Mouse (Mus musculus) heart, adult 8-10 months (tissue): Measurements from ENCODE around the gene Tmem178b. TPM values are rescaled to one million over a fixed set of nuclear protein-coding genes. Genes with fewer than 3 reads are reported as not detected.

ENCODE experiments used
- DNase-seq: peaks from one replicate; pipeline ENCODE4 v3.0.0; 2022; ENCODE audit warnings: low spot score
- total RNA-seq, 4 experiments: library from RNA; stranded (reverse); gene quantifications; 2 replicates each; pipeline ENCODE4 v1.2.4; 2022

Tmem178b gene
- total RNA-seq, 4 experiments from 2014 or later, result 0.69 to 1.6 (median 1.1) TPM

DNA sequence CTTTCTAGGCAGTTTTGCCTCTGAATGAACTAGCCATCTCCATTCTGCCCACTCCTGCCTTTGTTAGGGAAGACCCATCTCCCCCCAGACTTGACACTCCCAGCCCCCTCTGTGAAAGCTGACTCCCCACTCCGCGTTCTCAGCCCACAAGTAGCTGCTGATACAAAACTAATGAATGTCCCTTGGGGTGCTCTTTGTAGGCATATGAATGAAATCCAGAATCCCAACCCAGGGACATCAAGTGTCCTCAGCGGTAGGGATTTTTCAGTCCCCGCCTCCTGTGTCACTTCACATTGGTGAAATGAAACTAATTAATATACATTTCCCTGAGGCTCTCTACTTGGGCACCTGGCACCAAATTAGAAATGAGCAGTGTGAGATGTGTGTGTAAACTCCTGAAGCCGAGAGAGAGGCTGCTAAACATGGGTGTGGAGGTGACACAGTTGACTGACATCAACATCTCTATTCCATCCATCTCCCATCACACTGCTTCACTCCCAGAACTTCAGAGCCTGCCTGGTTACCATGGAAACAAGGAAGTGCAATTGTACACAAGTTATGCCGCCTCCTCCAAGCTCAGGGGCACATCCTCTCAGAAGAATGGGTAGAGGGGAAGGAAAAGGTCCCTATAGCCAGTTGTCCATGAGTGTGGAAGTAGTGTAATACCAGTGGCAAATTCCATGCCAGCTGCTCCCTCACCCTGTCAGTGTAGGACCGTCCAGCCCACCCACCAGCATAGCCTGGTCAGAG, 142.8 kb downstream of the Tmem178b start:
- no peak for DNase-seq

DNA sequence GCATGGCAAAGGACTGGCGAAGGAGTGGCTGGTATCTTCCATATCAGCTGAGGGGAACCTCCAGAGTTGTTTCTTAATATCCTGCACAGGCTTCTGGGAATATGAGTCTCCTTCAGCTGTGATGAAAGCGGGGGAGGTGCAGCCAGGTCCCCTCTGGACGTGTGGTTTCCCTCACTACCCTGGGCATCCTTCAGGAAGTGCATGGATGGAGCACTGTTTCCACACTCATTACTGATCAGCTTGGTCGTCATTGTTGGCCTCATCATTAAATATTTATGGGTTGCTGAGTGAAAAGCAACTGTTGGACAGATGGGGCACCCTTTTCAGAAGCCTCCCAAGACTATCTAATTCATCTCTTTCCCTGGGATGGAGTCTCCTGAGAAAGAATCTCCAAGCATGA, 146.3 kb downstream of the Tmem178b start:
- DNase-seq, result no peak

DNA sequence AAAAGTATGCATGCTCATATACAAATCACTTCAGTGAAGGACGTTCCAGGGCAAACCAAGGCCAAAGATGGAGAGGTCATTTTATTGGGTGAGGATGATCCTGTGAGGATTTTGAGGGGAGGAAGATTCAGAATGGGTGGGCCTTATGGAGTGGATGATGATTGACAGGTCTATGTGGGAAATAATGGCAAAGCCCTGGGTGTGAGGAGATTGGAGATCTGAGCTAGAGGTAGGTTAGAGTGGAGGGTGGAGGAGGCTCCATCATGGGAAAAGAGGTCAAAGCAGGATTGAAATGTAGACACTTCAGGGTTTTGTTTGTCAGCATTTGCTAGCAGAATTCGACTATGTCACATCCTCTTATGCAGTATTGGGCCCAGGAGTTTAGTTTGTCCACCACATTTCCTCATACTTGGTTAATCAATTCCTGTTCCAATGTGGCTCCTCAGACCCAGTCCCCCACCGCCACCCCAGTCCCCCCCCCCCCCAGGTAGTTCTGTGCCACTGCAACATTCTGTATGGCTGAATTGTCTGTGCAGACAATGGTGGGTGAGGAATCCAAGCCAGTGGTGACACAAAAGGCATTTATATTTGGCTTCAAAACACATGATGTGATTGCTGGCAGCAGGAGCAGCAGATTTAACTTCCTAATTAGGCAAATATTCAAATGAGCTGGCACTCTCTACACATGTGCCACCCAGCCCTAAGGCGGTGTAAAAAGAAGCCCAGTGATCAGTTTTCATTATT, 150.7 kb downstream of the Tmem178b start:
- no peak for DNase-seq

DNA sequence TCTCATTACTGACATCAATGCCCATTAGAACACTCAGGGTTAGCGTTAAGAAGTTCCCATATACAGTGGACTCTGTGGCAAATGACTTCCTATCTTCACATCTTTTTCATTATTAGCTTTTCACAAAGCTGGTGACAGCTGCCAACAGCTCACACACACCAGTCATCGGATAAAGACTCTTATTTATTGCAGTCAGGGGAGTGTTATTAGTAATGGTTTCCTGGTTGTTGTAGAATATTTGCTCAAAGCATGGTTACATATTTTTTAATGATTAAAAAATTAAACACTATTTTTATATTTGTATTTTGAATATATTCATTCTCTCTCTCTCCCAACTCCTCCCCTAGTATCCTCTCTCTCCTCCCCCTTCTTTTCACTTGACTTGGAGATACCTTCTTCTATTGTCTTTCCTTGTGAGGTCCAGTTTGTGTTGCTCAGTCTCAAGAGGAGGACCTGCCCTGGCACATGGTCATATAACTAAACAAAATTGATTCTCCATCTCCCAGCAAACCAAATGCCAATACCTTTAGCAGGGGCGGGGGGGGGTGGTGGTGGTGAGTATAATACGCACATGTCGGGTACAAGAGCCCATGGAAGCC, 151.4 kb downstream of the Tmem178b start:
- no peak for DNase-seq

DNA sequence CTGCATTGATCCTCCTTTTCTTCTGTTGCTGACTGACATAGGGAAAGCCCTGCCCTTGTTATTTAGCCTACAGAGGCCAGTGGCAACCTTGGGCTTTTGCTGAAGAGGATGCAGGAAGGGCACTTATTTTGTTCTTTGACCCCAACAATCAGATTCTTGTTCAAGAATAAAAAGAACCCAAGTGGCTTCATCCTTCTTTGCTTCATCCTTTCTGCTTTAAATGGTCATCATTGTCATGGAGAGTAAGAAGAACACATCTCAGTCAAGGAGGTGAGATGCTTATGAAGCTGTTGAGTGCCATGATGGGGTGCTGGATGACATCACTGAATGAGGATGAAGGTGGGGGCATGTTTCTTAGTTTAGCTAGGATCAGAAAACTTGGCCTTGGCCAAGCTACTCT, 159.8 kb downstream of the Tmem178b start:
- no peak for DNase-seq

DNA sequence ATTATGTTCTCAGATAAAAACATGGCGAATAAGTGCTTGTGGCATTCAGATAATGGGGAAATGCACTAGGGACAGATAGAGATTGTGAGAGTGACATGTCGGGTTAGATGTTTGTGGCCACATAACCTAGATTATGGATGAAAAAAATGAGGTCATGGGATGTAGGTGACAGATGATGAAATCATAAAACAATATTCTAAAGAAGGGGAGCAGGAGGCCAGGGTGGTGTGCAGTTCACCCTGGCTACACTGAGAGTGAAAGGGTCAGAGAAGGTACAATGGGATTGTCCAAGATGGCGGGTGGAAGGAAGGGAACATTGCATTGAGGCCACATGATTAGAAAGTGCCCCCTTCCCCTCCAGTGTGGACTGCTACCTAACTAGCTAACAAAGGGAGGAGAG, 160.9 kb downstream of the Tmem178b start:
- no peak for DNase-seq

DNA sequence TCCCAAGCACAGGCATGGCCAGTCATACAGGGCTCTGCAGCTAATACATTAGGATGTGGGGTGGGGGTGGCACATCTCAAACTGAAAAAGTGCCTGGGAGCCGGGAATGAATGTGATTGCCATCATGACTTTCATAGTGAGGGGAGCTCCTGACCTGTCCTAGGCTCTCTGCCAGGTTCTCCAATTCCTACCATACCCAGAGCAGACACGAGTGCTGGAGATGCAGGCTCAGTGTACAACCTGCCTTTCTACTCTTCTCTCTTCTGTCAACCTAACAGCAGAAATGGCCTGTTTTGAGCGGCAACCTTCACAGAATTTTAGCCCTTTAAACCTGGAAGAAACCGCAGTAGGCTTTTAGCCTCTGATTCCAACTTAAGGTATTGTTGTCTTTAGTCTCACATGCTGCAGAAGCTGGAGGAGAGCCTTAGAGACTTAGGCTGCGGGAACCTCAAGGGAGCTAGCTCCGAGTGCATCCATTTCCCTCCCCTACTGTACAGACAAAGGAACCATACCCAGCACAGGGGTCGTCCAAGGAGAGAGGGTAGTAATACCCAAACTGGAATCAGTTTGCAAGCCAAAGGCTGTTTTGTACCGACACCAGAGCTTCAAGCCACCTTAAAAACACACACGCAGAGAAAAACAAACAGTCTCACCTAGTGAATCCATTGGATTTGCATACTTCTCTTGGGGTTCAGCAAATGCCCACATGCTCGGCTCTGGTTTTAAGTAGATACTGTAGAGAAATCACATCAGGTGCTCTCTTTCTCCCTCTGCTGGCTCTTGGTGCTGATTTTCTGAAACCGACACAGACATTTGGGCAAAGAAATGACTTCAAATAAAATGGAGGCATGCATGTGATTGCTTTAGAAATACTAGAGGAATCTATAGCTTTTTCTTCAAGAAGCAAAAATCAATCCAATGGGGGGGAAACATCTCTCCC, 176.2 kb downstream of the Tmem178b start:
- no peak for DNase-seq

DNA sequence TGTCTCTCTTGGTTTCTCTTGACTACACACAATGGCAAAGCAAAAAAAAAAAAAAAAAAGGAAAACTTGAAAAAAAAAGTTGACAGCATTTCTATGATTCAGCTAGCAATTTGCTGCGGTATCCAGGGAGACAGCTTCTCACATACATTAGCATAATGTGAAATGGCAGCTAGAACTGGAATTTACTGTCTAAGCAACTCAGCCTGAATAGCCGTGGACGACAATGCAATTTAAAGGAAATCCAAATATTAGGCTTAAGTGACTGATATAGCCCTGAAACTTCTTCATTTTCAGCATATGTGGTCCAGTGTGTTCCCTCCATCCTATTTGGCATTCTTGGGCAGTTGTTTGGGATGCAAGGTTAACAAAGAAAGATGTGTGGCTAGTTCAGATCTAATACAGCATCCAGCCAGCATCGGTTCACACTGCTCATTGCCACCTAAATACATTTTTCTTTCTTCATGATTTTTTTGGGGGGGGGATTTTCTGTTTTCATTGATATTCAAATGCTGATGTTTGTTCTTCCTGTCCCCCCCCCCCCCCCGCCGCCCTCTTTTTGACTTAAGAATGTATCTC, 176.9 kb downstream of the Tmem178b start:
- DNase-seq, result no peak

DNA sequence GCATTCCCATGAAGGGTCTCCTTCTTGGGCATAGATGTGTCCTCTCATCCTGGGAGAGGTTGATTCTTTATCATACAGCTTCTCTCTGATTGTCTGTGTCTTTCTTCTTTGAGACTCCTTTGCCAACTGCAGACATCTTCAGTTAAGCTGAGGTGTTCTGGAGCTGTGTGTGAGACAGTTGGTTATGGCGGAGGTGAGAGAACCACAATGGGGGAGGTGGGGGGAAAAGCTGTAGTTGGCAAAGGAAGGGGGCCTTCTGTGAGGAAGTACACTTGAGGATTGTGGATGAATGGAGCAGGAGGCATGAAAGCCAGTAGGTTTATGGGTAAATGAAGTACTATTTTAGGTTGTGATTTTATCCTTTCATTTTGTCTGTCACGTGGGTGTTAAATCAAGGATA, 178.6 kb downstream of the Tmem178b start:
- DNase-seq, result no peak

DNA sequence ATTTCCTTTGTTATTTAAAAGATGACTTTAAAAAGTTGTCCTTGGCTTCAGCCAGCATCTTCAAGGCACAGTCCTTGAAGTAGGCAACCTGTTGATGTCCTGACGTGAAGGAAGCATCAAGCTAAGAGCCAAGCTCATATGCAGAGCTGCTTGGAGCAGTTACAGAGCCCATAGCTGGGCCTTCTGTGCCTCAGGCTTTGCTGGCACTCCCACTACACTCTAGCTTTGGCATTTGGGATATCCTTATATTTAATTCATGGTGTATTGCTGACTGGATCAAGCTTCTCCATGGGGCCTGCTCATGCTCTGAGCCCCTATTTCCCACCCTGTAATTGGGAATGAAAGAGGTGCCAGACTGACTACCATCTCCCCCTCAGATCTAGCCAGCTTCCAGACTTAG, 179.5 kb downstream of the Tmem178b start:
- DNase-seq, result no peak

DNA sequence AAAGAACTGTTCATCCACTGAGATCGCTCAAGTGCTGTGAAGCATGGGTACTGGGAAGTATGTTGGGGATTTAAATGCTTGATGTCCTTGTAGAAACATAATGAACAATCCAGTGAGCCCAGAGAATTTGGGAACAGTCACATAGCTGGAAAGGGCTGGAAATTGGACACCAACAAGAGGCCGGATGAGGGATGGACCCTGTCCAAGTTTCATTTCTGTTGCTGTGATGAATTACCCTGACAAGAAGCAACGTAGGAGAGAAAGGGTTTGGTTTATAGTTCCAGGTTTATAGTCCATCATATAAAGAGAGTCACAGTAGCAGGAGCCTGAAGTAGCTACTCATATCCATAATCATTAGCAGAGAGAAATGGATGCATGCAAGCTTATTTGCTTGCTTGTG, 186.4 kb downstream of the Tmem178b start:
- DNase-seq, result peak; percentile 2

DNA sequence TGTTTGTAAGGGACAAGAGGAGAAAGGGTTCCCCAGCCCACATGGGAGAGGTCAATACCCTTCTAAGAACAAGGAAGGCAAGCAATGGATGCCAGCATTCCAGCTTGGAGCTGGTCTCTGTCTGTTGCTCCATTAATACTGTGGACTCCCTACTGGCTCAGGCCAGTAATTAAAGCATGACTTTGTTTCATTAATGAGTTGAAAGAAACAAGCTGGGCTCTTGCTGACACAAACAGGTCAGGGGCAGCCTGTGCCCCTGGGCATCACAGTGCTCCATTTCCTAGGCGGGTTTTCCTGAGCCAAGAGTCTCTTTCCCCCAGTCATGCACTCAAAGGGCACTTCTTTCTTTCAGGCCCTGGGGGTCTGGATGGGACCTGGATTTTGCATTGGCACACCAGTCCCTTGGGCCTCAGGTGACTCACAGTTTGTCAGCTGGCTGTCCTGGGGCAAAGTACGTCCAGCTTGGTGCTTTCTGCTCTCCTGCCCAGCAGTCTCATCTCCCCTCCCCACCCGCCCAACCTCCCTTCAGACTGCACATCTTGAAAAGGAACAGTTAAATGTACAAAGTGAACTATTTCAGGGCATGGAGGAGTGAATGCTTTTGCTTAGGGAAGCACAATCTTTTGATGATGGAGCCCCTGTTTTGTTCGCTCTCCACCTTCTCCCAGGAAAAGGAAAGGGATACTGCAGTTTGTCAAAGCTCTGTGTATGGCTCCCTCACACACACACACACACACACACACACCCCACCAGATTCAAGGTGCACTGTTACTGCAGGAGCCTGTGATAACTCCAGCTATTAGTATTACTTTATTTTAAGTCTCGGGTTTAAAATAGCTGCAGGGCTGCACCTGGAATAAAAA, 188.5 kb downstream of the Tmem178b start:
- no peak for DNase-seq

DNA sequence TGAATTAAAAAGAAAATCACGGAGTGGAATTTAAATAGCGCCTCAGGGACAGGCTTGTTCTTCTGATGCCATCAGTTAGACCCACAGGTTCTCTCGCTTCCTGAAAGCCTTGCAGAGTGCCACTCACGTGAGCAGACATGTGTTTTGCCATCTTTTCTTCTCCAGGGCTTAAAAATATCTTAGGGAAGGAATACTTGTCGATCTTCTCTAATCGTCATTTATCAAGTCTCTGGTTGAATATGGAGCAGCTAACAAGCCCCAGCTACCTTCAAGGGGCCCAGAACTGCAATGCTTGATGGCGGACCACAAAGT, 189.1 kb downstream of the Tmem178b start:
- DNase-seq, result no peak

DNA sequence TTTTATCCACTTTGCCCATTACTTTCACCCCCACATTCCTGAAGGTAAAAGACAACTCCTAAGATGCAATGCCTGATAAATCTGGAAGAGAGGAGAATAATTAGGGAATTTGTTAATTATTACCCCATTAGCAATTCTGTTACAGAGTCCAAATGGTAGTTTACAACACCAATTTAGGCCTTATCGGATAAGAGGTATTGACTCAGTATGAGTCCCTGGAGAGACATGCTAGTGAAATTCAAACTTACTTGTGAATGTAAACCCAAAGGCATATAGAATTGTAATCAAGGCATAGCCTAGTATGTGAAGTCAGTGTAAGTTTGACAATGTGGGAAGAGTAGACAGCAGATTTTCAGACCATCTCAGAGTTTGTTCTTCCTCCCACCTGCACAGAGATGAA, 190.4 kb downstream of the Tmem178b start:
- DNase-seq, result no peak

DNA sequence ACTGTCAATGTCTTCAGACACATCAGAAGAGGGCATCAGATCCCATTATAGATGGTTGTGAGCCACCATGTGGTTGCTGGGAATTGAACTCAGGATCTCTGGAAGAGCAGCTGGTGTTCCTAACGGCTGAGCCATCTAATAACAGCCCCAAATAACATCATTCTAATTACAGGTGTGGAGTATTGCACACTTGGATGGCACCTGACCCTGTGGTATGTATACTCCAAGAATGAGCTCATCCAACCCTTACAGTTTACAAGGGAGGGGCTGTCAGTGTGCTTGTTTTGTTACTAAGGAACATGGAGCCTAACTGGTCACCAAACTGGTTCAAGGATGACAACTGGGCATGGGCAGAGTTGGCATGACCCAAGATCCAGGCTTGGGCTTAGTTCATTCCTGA, 190.8 kb downstream of the Tmem178b start:
- DNase-seq, result no peak

DNA sequence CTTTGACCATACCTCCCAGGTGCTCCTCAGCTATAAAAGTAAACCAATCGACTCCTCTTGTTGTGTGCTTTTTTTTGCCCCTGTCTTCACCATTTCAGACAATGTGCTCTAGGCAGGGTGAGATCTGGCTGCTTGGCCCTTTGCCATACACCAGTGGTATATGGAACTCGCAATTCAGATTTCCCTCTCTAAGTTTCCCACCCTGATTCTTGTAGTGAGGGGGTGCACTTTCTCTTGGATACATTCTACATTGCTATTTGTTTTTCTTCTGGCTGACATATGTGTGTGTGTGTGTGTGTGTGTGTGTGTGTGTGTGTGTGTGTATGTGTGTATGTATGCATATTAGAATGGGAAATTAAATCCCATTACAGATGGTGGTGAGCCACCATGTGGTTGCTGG, 191.3 kb downstream of the Tmem178b start:
- no peak for DNase-seq

DNA sequence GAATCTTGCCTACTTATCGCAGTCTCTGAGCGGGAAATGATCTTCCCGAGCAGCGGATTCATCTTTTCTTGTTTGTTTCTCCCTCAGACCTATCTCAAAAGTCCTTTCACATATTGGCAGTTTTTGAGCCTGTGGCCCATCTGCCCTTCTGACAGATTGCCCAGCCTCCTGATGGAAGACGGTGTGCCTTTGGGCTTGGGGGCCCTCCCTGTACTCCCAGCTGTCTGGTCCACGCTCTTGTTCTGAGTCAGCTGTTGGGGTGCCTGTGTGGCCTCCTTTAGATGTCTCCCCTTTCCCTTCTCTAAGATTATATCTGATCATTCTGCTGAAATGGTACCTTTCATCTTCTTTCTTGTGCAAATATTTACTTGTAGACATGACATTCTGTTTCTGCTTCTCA, 195.4 kb downstream of the Tmem178b start:
- DNase-seq, result no peak

DNA sequence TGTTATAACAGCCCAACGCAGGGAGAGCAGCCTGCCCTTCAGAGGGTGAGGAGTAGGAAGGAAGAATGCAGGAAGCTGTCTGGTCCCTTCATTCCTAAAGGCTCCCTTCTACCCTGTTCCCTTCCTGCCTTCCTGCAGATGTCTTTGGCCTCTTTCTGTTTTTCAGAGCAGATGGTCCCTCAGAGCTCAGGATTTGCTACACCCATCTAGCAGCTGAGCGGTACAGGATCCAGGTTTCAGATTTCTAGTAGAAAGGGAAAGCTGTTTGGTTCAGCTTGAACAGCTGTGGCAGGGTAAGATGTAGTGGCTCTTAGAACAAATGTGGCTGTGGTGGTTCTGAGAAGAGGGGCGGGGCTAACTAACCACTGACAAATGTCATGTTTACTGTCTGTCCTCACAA, 197.9 kb downstream of the Tmem178b start:
- no peak for DNase-seq

DNA sequence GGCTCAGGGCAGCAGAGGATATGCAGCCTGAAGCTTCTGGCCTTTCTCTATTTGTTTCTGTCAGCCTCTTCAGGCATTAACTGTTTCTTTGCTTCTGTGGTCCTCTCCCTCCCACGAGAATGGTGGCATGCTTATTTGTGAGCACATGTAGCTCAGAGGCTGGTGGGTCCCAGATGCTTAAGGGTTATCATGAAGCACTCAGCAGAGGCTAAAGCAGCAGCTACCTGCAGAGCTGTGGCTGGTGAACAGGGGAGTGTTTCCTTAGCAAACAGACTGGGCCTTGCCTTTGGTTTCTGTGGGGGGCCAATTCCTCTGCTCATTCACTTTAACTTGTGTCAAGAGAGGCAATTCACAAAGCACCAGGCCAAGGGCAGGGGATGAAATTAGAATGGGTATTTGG, 203.0 kb downstream of the Tmem178b start:
- DNase-seq, result no peak

DNA sequence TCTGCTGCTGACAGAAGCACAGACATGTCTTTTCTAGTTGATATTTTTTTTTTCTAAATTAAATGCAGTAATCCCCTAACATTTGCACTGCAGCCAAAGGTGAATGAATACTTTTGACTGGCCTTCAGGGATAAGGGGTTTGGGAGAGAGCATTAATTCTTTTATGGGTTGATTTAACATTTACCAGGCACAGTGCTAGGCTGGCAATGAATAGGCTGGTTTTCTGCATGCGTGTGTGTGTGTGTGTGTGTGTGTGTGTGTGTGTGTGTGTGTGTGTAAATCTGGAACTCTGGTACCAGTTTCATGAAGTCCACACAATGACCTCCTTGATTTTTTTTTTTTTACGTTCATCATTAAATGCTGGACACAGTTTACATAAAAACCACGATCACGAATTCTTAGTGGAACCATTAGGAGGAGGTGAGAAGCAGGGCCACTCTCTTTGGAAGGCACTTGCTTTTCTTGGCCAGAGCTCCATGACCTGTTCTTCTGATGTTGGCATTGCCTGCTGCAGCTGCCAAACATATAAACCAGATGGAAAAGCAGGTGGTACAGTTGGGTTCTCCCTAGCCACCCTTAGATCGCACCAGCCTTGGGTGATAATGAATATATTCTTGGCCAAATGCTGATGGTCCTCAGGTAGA, 203.7 kb downstream of the Tmem178b start:
- DNase-seq, result no peak
